Mouse (Mus musculus) myocyte (in vitro differentiated cells): ENCODE results near the gene Gm2115. TPM values are rescaled to one million over a fixed set of nuclear protein-coding genes. Genes with fewer than 3 reads are reported as not detected.

Experiments used
- H3K27me3 ChIP-seq: one replicate; pipeline ENCODE4 v1.6.1; 2011; ENCODE audit not compliant: control insufficient read depth, insufficient read depth, insufficient read length
- H3K36me3 ChIP-seq: one replicate; pipeline ENCODE4 v1.6.1; 2011; ENCODE audit not compliant: control insufficient read depth, insufficient read depth
- H3K4me2 ChIP-seq: one replicate; pipeline ENCODE4 v1.6.1; 2011; ENCODE audit warnings: low read depth, control low read depth
- H3K4me3 ChIP-seq: one replicate; pipeline ENCODE4 v1.5.1; 2011; ENCODE audit warnings: mild to moderate bottlenecking, control low read depth, moderate library complexity
- H3K79me2 ChIP-seq: one replicate; pipeline ENCODE4 v1.6.1; 2011; ENCODE audit not compliant: control insufficient read depth, insufficient read depth
- H3ac ChIP-seq: one replicate; pipeline ENCODE4 v1.6.1; 2011; ENCODE audit not compliant: control insufficient read depth, insufficient read length
- CEBPB ChIP-seq: IDR thresholded peaks from 2 replicates; pipeline ENCODE4 v1.6.1; 2011; ENCODE audit warnings: mild to moderate bottlenecking, moderate library complexity; ENCODE audit not compliant: poor library complexity, insufficient read depth, severe bottlenecking
- E2F4 ChIP-seq: IDR thresholded peaks from one replicate; pipeline ENCODE4 v1.6.1; 2011; ENCODE audit warnings: mild to moderate bottlenecking, control low read depth, moderate library complexity; ENCODE audit not compliant: insufficient read depth
- MAX ChIP-seq: IDR thresholded peaks from one replicate; pipeline ENCODE4 v1.6.1; 2011; ENCODE audit warnings: low read depth, mild to moderate bottlenecking, control low read depth
- MYOD1 ChIP-seq, 3 experiments: IDR thresholded peaks; one replicate each; pipeline ENCODE4 v1.6.1; 2011; ENCODE audit warnings: control low read depth in 2 of 3, low read depth in 2 of 3, mild to moderate bottlenecking in 2 of 3, moderate library complexity in 1 of 3; ENCODE audit not compliant: insufficient read length in 2 of 3, control insufficient read depth in 1 of 3
- MYOG ChIP-seq, 3 experiments: IDR thresholded peaks; one replicate each; pipeline ENCODE4 v1.6.1; 2011; ENCODE audit warnings: control low read depth in 2 of 3, low read depth in 2 of 3, mild to moderate bottlenecking in 2 of 3; ENCODE audit not compliant: insufficient read length in 2 of 3, control insufficient read depth in 1 of 3, insufficient read depth in 1 of 3
- POLR2A ChIP-seq: IDR thresholded peaks from one replicate; pipeline ENCODE4 v1.6.1; 2011; ENCODE audit warnings: low read depth, mild to moderate bottlenecking, control low read depth, moderate library complexity; ENCODE audit not compliant: insufficient read length
- POLR2AphosphoS2 ChIP-seq: IDR thresholded peaks from one replicate; pipeline ENCODE4 v1.6.1; 2011; ENCODE audit warnings: low read depth, control low read depth; ENCODE audit not compliant: insufficient read length
- REST ChIP-seq: IDR thresholded peaks from one replicate; pipeline ENCODE4 v1.6.1; 2011; ENCODE audit warnings: mild to moderate bottlenecking, control low read depth, moderate library complexity; ENCODE audit not compliant: insufficient read depth, insufficient read length
- SRF ChIP-seq: IDR thresholded peaks from one replicate; pipeline ENCODE4 v1.6.1; 2011; ENCODE audit warnings: low read depth; ENCODE audit not compliant: control insufficient read depth, insufficient read length
- TCF12 ChIP-seq: IDR thresholded peaks from one replicate; pipeline ENCODE4 v1.6.1; 2011; ENCODE audit warnings: mild to moderate bottlenecking, control low read depth; ENCODE audit not compliant: poor library complexity, insufficient read depth, severe bottlenecking
- TCF3 ChIP-seq: IDR thresholded peaks from one replicate; pipeline ENCODE4 v1.6.1; 2011; ENCODE audit warnings: low read depth, control low read depth; ENCODE audit not compliant: insufficient read length
- USF1 ChIP-seq: IDR thresholded peaks from one replicate; pipeline ENCODE4 v1.6.1; 2011; ENCODE audit warnings: low read depth, mild to moderate bottlenecking, control low read depth, moderate library complexity
- polyA plus RNA-seq: library from polyadenylated mRNA; unstranded; fragments of >200 nt; fragmentation: generic; extraction: Trizol; gene quantifications from one replicate; pipeline ENCODE4 v1.2.1, GENCODE M21; 2012; ENCODE audit warnings: missing spikeins

Gene Gm2115
- polyA plus RNA-seq, 1 experiment = 3.5 TPM

DNA sequence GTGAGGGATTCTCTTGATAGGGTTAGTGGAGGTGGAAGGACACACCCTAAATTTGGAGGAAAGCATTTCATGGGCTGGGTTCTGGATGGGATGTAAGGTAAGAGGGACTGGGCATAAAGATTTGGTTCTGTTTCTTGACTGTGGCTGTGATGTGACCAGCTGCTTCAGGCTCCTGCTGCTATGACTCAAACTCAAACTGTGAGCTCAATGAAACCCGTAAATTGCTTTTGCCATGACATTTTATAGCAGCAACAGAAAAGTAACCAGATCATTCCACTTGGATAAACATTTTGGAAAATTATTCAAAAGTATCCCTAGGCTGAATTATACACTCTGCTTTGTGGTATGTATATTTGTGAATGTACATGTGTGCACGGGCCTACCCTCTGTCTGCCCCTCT lies 61.9 kb downstream of the Gm2115 start:
- peaks cover 3% of the 10 kb centered on the region for H3K36me3 ChIP-seq
- H3K79me2 ChIP-seq = no peaks in the 10 kb centered on the region
- no peak for TF ChIP-seq TCF3
- TF ChIP-seq MYOD1 (IDR thresholded peaks at IDR 0.05; ENCODE audit: control insufficient read depth in 1 of 3, insufficient read length in 2 of 3, low read depth in 2 of 3) = no peak
- TF ChIP-seq USF1 = no peak
- no peak for TF ChIP-seq POLR2AphosphoS2
- TF ChIP-seq REST = no peak
- no peak for TF ChIP-seq MYOG (IDR thresholded peaks at IDR 0.05; ENCODE audit: control insufficient read depth in 1 of 3, insufficient read depth in 1 of 3, insufficient read length in 2 of 3, low read depth in 2 of 3)
- TF ChIP-seq CEBPB = no peak
- TF ChIP-seq MAX = no peak
- TF ChIP-seq SRF = no peak
- no peak for TF ChIP-seq POLR2A
- TF ChIP-seq TCF12 = no peak
- TF ChIP-seq E2F4 = no peak
- H3ac ChIP-seq = no peak overlapping the region
- H3K27me3 ChIP-seq = no peaks in the 10 kb centered on the region
- no peak overlapping the region for H3K4me2 ChIP-seq
- H3K4me3 ChIP-seq = no peak overlapping the region

DNA sequence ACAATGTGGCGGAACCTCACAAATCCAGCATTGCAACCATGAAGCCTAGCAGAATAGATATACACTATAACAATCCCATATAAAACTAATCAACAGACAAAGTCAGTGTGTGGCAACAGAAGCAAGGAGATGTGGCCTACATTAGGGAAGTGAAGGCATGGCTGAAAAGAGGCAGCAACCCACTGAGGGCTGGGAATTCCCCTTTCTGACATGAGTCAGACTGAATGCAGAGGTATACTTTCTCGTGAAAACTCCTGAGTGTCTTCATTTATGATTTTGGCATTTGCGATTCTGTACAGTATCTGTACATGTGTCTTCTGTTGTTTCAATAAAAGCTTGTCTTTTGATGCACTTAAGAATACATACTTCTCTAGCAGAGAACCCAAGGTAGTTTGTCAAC lies 62.6 kb downstream of the Gm2115 start:
- Histone ChIP-seq H3K4me3 (no peak overlapping the region), H3K36me3 (peaks cover 3% of the 10 kb centered on the region)

DNA sequence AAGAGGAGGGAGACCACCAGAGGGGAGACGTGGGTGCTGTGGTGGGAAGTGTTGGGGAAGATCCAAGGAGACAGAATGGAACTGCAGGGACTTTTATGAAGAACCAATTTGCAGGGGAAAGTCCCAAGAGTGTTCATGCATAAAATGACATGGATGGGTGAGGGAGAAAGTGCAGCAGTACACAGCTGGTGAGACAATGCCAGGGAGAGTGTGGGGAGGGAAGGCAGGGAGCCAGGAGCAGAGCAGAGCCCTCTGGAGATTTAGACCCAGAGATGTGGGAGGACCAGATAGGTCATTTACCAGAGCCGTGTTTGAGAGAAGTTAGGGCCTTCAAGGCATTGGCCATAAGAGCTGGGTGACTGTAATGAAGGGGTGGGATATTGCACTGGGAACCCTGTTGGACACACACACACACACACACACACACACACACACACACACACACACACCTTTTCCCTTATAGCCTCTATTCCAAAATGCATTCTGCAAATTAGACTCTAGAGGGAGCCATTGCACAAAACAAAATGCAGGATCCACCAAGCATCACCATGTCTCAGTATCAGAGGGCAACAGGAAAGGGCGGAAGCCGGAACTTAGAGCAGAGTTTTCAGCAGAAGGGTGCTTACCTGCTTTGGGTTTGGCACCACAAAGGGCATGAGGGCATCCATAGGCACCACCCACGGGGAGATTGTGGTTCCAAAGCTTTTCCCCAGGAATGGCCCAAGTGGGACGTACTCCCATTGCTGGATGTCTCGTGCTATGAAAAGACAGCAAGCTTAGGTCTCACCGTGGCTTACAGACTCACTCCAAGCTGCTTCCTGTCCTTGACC lies 65.5 kb downstream of the Gm2115 start:
- no peaks in the 10 kb centered on the region for H3K27me3 ChIP-seq
- H3ac ChIP-seq = no peak overlapping the region
- no peak overlapping the region for H3K4me3 ChIP-seq
- H3K36me3 ChIP-seq = peaks cover 3% of the 10 kb centered on the region
- TF ChIP-seq MYOD1 (IDR thresholded peaks at IDR 0.05; ENCODE audit: control insufficient read depth in 1 of 3, insufficient read length in 2 of 3, low read depth in 2 of 3) = no peak
- no peak for TF ChIP-seq TCF12
- no peak for TF ChIP-seq CEBPB
- TF ChIP-seq TCF3 = no peak
- no peak for TF ChIP-seq POLR2A
- no peak for TF ChIP-seq SRF
- no peak for TF ChIP-seq REST
- no peak for TF ChIP-seq USF1
- no peak for TF ChIP-seq POLR2AphosphoS2
- TF ChIP-seq E2F4 = no peak
- no peak overlapping the region for H3K4me2 ChIP-seq
- H3K79me2 ChIP-seq = no peaks in the 10 kb centered on the region

More for the DNA sequence above, 62.6 kb downstream of the Gm2115 start:
- TF ChIP-seq MAX (no peak), MYOD1 (IDR thresholded peaks at IDR 0.05; ENCODE audit: control insufficient read depth in 1 of 3, insufficient read length in 2 of 3, low read depth in 2 of 3) (no peak), SRF (no peak), E2F4 (no peak), POLR2AphosphoS2 (no peak), POLR2A (no peak), USF1 (no peak), TCF12 (no peak), TCF3 (no peak), MYOG (IDR thresholded peaks at IDR 0.05; ENCODE audit: control insufficient read depth in 1 of 3, insufficient read depth in 1 of 3, insufficient read length in 2 of 3, low read depth in 2 of 3) (no peak)
- no peaks in the 10 kb centered on the region for H3K27me3 ChIP-seq
- H3ac ChIP-seq = no peak overlapping the region
- H3K79me2 ChIP-seq = no peaks in the 10 kb centered on the region
- H3K4me2 ChIP-seq = no peak overlapping the region

DNA sequence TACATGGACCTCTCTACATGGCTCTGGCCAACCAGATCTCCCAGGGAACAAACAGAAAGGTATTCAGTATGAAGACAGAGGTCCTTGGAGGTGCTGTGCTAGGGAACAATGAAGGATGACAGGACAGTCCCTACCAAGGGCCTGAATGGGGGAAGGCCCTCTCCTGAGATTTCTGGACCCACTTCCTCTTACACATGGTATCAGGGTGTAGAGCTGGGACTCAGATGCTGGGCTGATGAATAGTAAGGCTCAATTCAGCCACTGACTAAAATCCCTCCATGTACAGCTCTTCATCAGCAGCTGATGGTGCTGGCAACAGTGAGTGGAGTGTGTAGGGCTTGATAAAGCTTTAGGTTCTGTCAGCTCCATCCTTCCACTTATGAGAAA lies 66.2 kb downstream of the Gm2115 start:
- Histone ChIP-seq H3K4me2 (no peak overlapping the region), H3K4me3 (no peak overlapping the region)
- TF ChIP-seq TCF3 (no peak), REST (no peak), POLR2AphosphoS2 (no peak), MAX (no peak), TCF12 (no peak), E2F4 (no peak), POLR2A (no peak), CEBPB (no peak), MYOG (IDR thresholded peaks at IDR 0.05; ENCODE audit: control insufficient read depth in 1 of 3, insufficient read depth in 1 of 3, insufficient read length in 2 of 3, low read depth in 2 of 3) (no peak), SRF (no peak), USF1 (no peak)

DNA sequence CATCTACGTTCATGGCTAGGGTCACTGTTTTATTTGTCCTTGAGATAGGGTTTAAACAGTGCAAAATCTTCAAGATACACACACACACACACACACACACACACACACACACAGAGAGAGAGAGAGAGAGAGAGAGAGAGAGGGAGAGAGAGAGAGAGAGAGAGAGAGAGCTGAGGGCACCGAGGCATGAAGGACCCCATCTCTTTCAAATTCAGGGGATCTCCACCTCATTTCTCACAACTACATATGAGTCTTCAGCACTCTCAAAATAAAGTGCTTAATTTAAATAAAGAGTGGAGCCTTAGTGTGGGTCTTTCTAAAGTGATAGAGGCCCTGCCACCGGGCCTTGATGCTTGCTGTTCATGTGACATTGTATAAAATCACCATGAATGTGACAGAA lies 67.2 kb downstream of the Gm2115 start:
- Histone ChIP-seq H3K27me3 (no peaks in the 10 kb centered on the region), H3K4me2 (no peak overlapping the region), H3K79me2 (no peaks in the 10 kb centered on the region), H3K36me3 (peaks cover 3% of the 10 kb centered on the region), H3K4me3 (no peak overlapping the region), H3ac (no peak overlapping the region)
- no peak for TF ChIP-seq TCF3
- no peak for TF ChIP-seq POLR2AphosphoS2
- TF ChIP-seq SRF = no peak
- no peak for TF ChIP-seq MYOD1 (IDR thresholded peaks at IDR 0.05; ENCODE audit: control insufficient read depth in 1 of 3, insufficient read length in 2 of 3, low read depth in 2 of 3)
- no peak for TF ChIP-seq CEBPB
- no peak for TF ChIP-seq TCF12
- TF ChIP-seq MYOG (IDR thresholded peaks at IDR 0.05; ENCODE audit: control insufficient read depth in 1 of 3, insufficient read depth in 1 of 3, insufficient read length in 2 of 3, low read depth in 2 of 3) = no peak
- no peak for TF ChIP-seq REST
- no peak for TF ChIP-seq MAX
- TF ChIP-seq E2F4 = no peak
- no peak for TF ChIP-seq POLR2A
- no peak for TF ChIP-seq USF1

More for the DNA sequence above, 66.2 kb downstream of the Gm2115 start:
- H3K27me3 ChIP-seq = no peaks in the 10 kb centered on the region
- H3K79me2 ChIP-seq = no peaks in the 10 kb centered on the region
- no peak overlapping the region for H3ac ChIP-seq
- H3K36me3 ChIP-seq = peaks cover 3% of the 10 kb centered on the region
